Mouse (Mus musculus) adrenal gland, adult (tissue): ENCODE measurements around the gene Limk1.
A peak's percentile ranks its signal among the peaks of the same experiment; 100 is the strongest.
"Not testable (repeated sequence)": the region's sequence is repeated elsewhere in the genome, so short reads cannot be mapped to it uniquely, and the experiment has no call there.

Experiments used
- DNase-seq, 2 experiments: peaks; one replicate each; pipeline ENCODE4 v3.0.0; 2022 to 2023; ENCODE audit warnings: low spot score in 1 of 2; ENCODE audit not compliant: inconsistent age in 2 of 2

Limk1 gene

GRCm38 (mm10) chr5:134678031-134678430 lies 10.4 kb downstream of the Limk1 start:
- peak; percentile 37 to 58 for DNase-seq

- DNase-seq = no peak
These were observed 10.9 kb downstream of the Limk1 start for GRCm38 (mm10) chr5:134677491-134677890.

- DNase-seq = peak; percentile 90 to 96
These were observed 12.2 kb downstream of the Limk1 start for GRCm38 (mm10) chr5:134675956-134676759.

- DNase-seq = no peak
These were observed 13.4 kb downstream of the Limk1 start for GRCm38 (mm10) chr5:134674977-134675376.

- DNase-seq = no peak
These were observed 15.8 kb downstream of the Limk1 start for GRCm38 (mm10) chr5:134672611-134673010.

GRCm38 (mm10) chr5:134672198-134672516 lies 16.2 kb downstream of the Limk1 start:
- DNase-seq = no peak

GRCm38 (mm10) chr5:134671335-134672197 lies 16.8 kb downstream of the Limk1 start:
- no peak for DNase-seq

- no peak for DNase-seq
These were observed 19.2 kb downstream of the Limk1 start for GRCm38 (mm10) chr5:134669001-134669708.

GRCm38 (mm10) chr5:134668495-134668894 lies 19.9 kb downstream of the Limk1 start:
- DNase-seq = peak; percentile 18 to 64

- no peak for DNase-seq
These were observed 31.7 kb downstream of the Limk1 start for GRCm38 (mm10) chr5:134656708-134657107.

- DNase-seq = peak in 1 of 2 experiments; percentile 51
These were observed 36.4 kb downstream of the Limk1 start for GRCm38 (mm10) chr5:134652015-134652414.

- peak; percentile 57 to 83 for DNase-seq
These were observed 37.5 kb downstream of the Limk1 start for GRCm38 (mm10) chr5:134650926-134651325.

- not testable (repeated sequence) for DNase-seq
These were observed 39.4 kb downstream of the Limk1 start for GRCm38 (mm10) chr5:134648976-134649375.

- no peak for DNase-seq
These were observed 41.0 kb downstream of the Limk1 start for GRCm38 (mm10) chr5:134647394-134647793.

- no peak for DNase-seq
These were observed 41.9 kb downstream of the Limk1 start for GRCm38 (mm10) chr5:134646461-134646860.

GRCm38 (mm10) chr5:134644643-134645118 lies 43.7 kb downstream of the Limk1 start:
- peak; percentile 63 to 89 for DNase-seq

GRCm38 (mm10) chr5:134644121-134644520 lies 44.3 kb downstream of the Limk1 start:
- DNase-seq = peak in 1 of 2 experiments; percentile 63

- no peak for DNase-seq
These were observed 48.0 kb downstream of the Limk1 start for GRCm38 (mm10) chr5:134640371-134640770.

- DNase-seq = peak; percentile 98 to 99
These were observed 49.1 kb downstream of the Limk1 start, which contains the start of gene Eif4h for GRCm38 (mm10) chr5:134639269-134639682. Eif4h (minus strand) TSS chr5:134639490.

- DNase-seq = no peak
These were observed 49.7 kb downstream of the Limk1 start for GRCm38 (mm10) chr5:134638461-134639268.
